Mouse (Mus musculus) cerebellum, adult 8-10 months (tissue): ENCODE results near the gene Ckap2.

Source experiments
- DNase-seq: peaks from one replicate; pipeline ENCODE4 v3.0.0; 2022

Ckap2 gene

GRCm38 (mm10) chr8:22185431-22186397 is at the start of gene Ckap2:
TSS of gene Ckap2 (minus strand) at chr8:22185819.
- DNase-seq: peak; percentile 79

- DNase-seq: no peak
These were observed 43.0 kb upstream of the Ckap2 start for GRCm38 (mm10) chr8:22228621-22229020.

GRCm38 (mm10) chr8:22227061-22227877 is 41.6 kb upstream of the Ckap2 start, which contains the start of gene Thsd1:
TSS of gene Thsd1 (plus strand) at chr8:22227313.
- no peak for DNase-seq

- DNase-seq: no peak
These were observed 40.7 kb upstream of the Ckap2 start for GRCm38 (mm10) chr8:22226361-22226760.

- no peak for DNase-seq
These were observed 29.2 kb upstream of the Ckap2 start for GRCm38 (mm10) chr8:22214826-22215225.

GRCm38 (mm10) chr8:22209012-22209411 is 23.4 kb upstream of the Ckap2 start:
- DNase-seq: no peak

GRCm38 (mm10) chr8:22207535-22207934 is 21.9 kb upstream of the Ckap2 start:
- DNase-seq: no peak

- DNase-seq: no peak
These were observed 13.9 kb upstream of the Ckap2 start for GRCm38 (mm10) chr8:22199481-22199880.

- DNase-seq: no peak
These were observed 12.3 kb upstream of the Ckap2 start for GRCm38 (mm10) chr8:22197914-22198313.

- no peak for DNase-seq
These were observed 7.9 kb upstream of the Ckap2 start for GRCm38 (mm10) chr8:22193432-22194010.

GRCm38 (mm10) chr8:22192660-22193431 is 7.2 kb upstream of the Ckap2 start, which contains the start of gene Vps36:
TSS of gene Vps36 (plus strand) at chr8:22192809.
- peak; percentile 91 for DNase-seq

- DNase-seq: no peak
These were observed 735 bp downstream of the Ckap2 start for GRCm38 (mm10) chr8:22184884-22185283.

GRCm38 (mm10) chr8:22175966-22176365 is 9.7 kb downstream of the Ckap2 start:
- DNase-seq: no peak

- DNase-seq: no peak
These were observed 16.5 kb downstream of the Ckap2 start for GRCm38 (mm10) chr8:22169167-22169566.

GRCm38 (mm10) chr8:22166080-22166603 is 19.5 kb downstream of the Ckap2 start, which contains the start of gene Nek3:
TSS of gene Nek3 (minus strand) at chr8:22166435.
- DNase-seq: peak; percentile 76

GRCm38 (mm10) chr8:22165251-22166079 is 20.2 kb downstream of the Ckap2 start:
- no peak for DNase-seq

- DNase-seq: no peak
These were observed 21.2 kb downstream of the Ckap2 start for GRCm38 (mm10) chr8:22164431-22164830.

GRCm38 (mm10) chr8:22162206-22162605 is 23.4 kb downstream of the Ckap2 start:
- DNase-seq: no peak

GRCm38 (mm10) chr8:22150345-22150663 is 35.3 kb downstream of the Ckap2 start:
- DNase-seq: no peak

GRCm38 (mm10) chr8:22149643-22150344 is 35.8 kb downstream of the Ckap2 start:
- DNase-seq: no peak

GRCm38 (mm10) chr8:22148367-22148740 is 37.3 kb downstream of the Ckap2 start:
- DNase-seq: no peak
